Mouse (Mus musculus) G1E (cell line): ENCODE measurements at regions not wholly inside any gene's neighbourhood (a gene's known extent, or its start where the extent isn't known, plus 50 kb on each side); places are given as distances from the start of the nearest gene placed in this dataset.

ENCODE experiments used
- CTCF ChIP-seq: IDR thresholded peaks from 2 replicates; pipeline ENCODE4 v1.5.1; 2012; ENCODE audit warnings: low read depth, low read length, inconsistent platforms, mixed read lengths
- GATA1 ChIP-seq: IDR thresholded peaks from 2 replicates; pipeline ENCODE4 v1.6.1; 2012; ENCODE audit warnings: borderline replicate concordance, low read length, inconsistent platforms, mixed read lengths
- POLR2AphosphoS5 ChIP-seq: IDR thresholded peaks from 2 replicates; pipeline ENCODE4 v1.6.1; 2012; ENCODE audit warnings: low read depth, low read length, inconsistent platforms; ENCODE audit not compliant: insufficient replicate concordance

GRCm38 (mm10) chr13:97441803-97442202 is 200.9 kb downstream of the Enc1 start:
- TF ChIP-seq POLR2AphosphoS5, result no peak
- no peak for TF ChIP-seq CTCF
- no peak for TF ChIP-seq GATA1
